Mouse (Mus musculus) spleen, postnatal 14 days (tissue): Measurements from ENCODE around the gene Hhipl2.
"Not testable (repeated sequence)": the region's sequence is repeated elsewhere in the genome, so short reads cannot be mapped to it uniquely, and the experiment has no call there.

ENCODE experiments used
- DNase-seq, 2 experiments: peaks; one replicate each; pipeline ENCODE4 v3.0.0; 2021 to 2022; ENCODE audit warnings: low spot score in 2 of 2

Gene Hhipl2

DNA sequence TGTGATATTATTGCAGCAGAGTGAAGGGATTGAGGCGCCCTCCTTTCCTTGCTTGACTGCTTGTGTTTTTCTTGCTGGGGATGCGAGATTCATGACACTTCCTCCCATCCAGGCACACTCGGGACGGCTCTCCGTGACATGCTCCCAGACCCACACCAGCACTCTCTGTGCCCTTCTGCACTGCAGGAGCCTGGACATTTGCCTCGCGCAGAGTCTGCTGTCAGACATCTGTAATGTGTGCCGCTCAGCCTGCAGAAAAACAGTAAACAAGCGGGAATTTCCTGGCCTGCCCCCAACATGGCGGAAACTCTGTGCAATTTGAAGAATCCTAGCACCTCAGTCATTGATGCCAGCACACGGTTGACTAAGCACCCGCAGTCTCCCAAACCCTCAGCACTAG is at the start of gene Hhipl2:
Gene Hhipl2 (plus strand): TSS at position 343 of the 400 bp plus-strand sequence.
- DNase-seq, result no peak

DNA sequence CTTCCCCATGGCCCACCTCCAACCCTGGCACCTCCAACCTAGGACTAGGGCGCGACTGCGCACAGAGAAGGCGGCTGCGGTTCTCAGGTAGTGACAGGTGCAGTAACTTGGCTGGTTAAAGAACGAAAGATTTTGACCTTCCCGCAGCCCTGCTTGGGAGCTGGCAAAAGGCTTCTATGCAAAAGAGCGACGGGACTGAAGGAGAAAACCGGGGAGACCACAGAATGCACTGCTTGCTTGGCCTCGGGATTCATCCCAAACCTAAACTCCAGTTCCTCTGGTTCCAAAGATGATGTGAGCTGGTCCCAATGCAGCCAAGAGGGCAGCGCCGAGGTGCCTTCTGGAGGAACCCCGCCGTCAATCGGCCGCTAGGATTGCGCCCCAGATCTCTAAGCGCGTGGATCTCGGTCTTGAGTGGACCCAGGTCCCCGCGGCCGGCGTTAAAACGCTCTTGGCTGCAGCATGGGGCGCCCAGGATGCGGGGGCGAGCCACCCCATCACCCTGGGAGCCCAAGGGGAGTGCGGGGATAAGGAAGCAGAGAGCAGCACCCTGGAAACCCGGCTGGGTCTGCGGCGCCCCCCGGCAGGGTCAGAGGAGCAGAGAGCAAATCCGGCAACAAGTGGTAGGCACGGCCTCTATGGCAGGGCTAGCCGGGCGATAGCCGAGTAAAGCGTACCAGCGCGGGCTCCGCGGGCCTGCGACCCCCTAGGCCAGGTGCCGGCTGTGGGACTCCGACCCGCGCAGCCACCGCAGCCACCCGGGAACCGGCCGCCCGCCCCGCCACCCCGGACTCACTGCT is 49.2 kb upstream of the Hhipl2 start:
- peak in 1 of 2 experiments; percentile 13 for DNase-seq

DNA sequence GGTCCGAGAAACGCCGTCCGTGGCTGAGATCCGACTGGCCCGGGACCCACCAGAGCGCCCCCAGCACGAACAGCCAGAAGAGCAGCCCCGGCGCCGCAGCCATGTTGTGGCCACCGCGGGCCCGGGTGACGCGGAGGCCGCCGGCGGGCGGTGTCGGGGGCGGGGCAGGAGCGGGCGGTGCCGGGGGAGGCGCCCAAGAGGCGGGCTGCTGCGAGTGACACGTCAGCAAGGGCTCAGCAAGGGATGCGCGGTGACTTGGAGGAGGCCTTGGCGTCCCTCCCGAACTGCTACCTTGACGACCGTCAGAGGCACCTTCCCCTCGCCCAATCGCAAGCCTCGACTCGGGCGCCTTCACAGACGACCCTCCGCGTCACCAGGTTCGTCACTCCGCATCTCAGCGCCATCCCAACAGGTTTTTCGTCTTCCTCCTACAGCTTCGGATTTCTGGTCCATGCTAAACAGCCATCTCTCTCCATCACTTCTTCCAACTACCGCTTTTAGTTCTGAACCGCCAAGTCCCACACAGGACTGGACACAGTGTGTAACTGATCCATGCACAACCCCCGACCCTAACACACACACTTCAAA is 48.5 kb upstream of the Hhipl2 start, which contains the start of gene Mia3:
Gene Mia3 (minus strand): TSS at position 127 of the 588 bp plus-strand sequence.
- peak; percentile 83 to 86 for DNase-seq

DNA sequence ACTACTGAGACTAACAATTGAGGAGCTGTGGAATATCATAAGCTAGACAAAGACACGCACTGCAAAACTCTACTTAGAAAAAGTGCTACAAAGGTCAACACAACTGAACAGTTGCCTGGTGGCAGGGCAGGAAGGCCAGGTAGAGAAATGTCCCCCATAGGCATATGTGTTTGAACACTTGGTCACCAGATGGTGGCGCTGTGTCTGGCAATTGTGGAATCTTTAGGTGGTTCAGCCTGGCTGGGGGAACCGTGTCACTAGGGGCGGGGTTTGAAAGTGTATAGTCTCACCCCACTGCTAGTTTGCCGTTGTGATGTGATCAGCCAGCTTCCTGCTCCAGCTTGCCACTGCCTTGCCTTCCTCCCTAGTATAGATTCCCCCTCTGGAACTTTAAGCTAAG is 43.3 kb upstream of the Hhipl2 start:
- DNase-seq, result no peak

DNA sequence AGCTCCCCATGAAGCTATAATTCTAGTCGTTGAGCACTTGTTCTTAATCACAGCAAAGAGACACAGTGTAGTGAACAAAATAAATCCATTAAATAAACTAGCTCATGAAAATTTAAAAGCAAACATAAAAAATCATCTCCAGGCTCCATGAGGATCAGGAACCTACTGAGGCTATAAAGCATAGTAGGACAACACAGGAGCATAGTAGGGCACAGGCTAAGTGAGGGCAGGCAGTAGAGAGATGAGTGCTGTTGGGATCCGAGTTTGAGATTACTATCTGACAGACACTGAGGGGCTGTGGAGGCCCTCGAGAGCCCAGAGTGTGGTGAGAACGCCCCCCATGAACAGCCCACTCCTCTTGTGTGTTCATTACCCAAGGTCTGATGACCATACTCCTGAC is 41.0 kb upstream of the Hhipl2 start:
- no peak for DNase-seq

DNA sequence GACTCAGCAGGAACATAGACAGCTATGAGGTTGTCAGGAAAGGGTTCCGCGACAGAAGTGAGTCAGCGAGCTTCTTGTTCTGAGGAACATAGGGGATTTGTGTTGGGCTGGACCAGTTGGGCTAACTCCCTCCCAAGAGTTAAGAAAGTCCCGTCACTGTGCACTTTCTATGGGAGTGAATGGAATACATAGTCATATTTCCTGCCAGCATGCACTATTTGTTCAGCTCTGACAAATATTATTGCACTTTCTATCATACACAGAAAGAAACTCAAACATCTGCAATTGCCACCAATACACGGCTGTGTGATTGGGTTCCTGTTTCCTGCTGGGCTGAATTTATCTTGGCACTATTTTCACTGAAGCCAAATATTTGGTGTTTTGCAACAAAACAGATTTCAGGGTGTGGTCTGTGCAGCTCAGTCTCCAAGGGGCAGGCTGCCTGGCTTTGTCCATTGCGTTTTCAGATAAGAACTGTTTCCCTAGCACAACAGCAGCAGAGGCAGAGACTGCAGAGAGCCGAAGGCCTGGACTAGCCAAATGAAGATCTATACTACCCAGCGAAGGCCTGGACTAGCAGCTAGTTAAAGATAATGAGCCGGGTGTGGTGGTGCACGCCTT is 39.6 kb upstream of the Hhipl2 start:
- no peak for DNase-seq

DNA sequence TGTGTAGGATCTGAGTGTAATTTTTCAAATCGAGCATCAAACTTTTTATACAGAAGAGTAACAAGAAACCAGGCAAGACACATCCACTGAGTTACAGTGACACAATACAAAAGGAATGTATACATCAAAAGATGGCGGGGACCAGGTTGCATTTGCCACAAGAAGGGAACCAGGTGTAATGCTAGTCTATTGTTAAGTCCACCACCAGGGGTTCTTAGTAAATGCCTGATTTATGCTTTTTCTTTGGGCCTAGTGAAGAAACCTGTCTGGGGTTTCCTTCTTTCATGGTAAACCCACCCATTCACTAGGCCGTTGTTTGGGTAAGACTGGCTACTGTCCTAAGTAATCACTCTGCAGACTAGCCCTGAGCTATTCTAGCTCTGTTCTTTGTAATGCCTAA is 38.6 kb upstream of the Hhipl2 start:
- DNase-seq, result not testable (repeated sequence)

DNA sequence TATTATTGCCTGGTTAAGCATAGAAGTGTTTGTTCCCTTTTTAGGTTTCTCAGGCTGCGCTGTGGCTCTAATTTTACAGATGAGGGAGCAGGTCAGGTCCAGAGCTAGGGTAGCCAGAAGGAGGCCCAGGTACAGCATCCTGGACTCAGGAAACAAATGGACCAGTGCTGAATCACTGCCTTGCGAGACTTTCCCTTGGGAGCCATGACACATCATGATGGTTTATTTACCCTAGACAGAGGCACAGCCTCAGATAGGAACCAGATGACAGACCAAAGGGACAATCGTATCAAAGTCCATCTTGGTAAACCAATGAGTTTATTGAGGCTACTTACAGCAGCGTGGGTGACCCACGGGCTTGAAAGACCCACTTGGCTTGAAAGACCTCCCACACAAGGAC is 36.2 kb upstream of the Hhipl2 start:
- no peak for DNase-seq

DNA sequence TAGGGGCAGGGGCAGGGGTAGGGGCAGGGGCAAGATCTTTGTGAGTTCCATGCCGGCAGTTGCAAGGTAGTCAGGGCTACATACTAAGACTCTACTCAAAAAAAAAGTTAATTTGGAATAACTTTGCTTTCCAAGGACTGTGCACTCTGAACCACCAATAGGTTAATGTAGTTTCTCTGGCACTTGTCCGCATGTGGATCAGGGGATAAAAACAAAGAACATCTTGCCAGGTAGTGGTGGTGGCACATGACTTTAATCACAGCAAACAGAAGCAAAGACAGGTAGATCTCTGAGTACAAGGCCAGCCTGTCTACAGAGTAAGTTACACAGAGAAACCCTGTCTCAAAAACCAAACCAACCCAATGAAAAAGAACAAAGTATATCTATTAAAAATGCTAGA is 35.4 kb upstream of the Hhipl2 start:
- DNase-seq, result no peak

DNA sequence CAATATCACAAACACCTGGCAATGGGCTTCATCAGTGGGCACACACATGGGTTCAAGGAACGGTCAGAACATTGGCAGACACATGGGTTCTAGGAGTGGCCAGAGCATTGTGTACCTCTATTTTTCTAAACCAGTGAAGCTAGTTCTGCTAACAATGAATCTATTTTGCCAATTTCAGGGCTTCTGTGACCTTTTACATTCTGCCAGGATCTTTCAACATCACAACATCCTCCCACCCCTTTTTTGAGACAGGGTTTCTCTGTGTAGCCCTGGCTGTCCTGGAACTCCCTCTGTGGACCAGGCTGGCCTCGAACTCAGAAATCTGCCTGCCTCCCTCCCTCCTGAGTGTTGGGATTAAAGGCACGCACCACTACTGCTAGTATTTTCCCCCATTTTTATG is 30.6 kb upstream of the Hhipl2 start:
- not testable (repeated sequence) for DNase-seq

DNA sequence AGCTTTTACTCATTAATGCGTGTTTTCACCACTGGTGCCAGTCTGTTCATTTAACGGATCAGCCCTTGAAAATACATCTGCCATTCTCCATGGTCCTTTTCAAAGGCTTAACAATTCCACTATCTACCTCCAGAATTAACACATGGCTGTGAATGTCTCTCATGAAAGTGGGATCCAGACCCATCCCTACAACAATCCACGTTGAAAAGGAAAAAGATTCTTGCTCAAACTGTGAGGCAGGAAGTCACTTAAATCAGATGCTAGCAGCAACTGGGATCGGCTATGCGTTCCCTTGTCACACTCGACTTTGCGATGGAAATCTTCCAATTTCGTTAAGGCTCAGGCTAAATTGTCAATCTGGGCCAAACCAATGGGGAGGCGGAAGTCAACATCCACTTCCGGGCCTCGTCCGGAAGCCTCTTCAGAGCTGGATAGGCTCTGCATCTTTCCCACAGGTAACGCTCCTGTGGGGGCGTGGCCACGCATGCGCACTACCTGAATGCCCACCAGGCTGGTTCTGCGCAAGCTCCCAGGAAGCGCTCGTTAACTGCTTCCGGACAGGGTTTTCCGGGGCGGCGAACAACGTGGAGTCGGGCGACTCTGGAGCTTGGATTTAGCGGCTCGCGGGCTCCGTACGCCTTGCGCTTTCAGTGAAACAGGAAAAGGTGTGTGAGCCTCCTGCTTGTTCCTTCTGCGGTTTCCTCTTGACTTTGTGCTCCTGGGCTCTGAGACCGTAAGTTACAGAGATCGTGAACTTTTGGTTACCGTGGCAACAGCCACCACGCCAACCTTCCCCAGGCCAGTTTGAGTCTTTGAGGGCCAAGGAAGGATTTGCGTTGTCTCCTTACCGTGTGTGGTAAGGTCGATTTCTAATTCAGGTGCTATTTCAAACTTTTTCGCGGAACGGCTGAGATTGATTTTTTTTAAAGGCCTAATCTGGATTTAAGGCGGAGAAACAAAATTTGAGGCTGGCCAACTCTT is 29.3 kb upstream of the Hhipl2 start, which contains the start of gene Taf1a:
Gene Taf1a (plus strand): TSS at position 556 of the 981 bp plus-strand sequence.
- peak; percentile 70 to 75 for DNase-seq

DNA sequence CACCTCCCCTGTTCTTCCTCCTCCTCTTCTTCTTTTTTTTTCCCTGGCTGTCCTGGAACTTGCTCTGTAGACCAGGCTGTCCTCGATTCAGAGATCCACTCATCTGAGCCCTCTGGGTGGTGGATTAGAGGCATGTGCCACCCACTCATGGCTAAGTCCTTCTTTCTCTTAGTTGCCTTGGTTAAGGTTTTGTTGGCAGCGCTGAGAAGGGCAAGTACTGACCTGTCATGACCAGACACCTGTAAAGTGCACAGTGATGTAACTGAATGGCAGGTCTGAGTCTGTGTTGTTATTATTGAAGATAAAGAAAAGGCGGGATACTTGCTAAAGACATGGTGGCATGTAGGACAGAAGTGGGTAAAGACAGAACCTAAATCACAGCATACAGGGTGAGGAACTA is 14.6 kb upstream of the Hhipl2 start:
- DNase-seq, result no peak

DNA sequence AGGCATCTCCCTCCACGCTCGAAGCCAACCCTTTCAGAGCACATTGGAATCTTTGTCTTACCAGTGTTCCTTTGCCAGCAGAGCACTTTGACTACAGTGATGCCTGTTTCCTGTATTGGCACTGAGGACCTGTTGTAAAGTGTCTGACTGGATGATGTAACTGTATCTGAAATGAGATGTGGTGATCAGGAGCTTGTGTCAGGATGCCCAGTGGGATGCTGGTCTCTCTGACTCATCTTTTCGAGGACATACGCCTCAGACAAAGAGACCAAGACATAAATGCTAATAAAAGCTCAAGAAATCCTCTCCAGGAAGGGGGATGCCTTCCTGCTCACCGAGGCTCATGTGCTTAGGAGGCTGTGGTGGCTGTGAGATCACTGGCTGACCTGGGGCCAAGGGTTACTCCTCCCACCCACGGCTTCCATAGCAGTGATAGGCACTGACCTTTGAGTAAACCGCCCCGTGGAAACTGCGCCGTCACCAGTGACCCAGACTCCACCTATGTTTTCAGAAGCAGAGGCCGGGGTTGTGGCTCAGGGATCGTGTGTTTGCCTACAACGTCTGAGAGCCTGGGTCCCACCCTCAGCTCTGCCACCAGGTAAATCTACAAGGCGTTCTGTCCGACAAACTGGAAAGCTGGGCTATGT is 3.8 kb upstream of the Hhipl2 start:
- DNase-seq, result no peak

DNA sequence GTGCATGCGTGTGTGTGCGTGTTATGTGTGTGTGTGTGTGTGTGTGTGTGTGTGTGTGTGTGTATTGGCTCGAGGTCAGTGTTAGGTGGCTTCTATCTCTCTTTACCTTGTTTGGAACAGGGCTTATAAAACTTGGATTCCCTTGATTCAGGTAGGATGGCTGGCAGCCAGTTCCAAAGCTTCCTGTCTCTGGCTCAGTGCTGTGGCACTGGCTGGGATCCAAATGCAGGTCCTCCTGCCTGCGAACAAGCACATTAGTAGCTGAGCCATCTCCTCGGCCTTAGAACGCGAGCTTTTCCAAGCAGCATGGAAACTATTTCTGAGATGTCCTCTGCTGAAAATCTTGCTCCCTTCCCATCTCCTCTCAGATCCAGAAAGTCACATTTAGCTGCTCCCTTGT is 1.7 kb downstream of the Hhipl2 start:
- no peak for DNase-seq

DNA sequence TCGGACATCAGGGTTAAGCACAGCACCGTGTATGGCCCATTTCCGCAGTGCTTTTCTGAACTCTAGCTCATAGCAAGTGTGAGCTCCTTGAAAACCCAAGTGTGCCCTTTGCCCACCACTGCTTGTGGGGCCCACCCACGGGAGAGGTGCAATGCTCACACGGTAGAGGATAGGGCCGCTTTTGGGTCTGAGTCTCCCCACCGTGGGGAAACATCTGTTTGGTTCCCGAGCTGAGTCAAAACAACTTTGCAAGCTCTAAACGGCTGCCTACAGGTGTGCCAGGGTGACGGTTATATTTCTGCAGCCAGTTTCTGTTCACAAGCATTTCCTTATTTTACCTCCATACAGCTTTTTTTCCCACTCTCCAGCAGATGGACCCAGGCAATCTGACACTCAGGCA is 2.3 kb downstream of the Hhipl2 start:
- no peak for DNase-seq

DNA sequence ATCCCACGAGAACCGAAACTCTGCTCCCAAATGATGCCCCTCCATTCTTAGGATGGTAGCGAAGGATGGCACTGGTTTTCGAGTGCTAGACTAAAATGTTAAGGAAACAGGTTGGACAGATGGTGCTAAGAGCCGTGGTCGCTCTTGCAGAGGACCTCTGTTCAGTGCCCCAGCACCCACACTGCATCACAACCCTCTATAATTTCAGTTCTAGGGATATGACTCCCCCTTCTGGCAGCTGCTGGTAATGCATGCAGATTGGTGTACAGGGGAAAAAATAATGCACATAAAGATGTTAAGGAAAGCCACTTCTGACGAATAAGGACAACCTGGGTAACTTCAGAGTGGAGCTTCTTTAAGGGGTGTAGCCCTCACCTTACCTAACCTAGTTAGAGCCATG is 6.1 kb downstream of the Hhipl2 start:
- DNase-seq, result no peak

DNA sequence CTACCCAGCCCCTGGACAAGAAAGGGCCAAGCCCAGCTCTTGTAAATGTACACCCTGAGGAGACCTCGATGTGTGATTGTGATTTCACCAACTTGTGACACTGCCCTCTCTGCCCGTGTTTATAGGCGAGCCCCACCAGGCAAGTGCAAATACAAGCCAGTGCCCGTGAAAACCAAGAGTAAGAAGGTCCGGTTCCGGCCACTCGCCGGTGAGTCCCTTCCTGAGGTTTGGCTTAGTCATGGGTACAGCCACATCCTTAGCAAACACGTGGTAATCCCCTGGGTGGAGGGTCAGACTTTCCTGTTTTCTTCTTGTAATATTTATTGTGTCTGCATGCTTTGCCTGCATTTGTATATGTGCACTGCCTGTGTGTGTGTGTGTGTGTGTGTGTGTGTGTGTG is 16.9 kb downstream of the Hhipl2 start:
- no peak for DNase-seq

DNA sequence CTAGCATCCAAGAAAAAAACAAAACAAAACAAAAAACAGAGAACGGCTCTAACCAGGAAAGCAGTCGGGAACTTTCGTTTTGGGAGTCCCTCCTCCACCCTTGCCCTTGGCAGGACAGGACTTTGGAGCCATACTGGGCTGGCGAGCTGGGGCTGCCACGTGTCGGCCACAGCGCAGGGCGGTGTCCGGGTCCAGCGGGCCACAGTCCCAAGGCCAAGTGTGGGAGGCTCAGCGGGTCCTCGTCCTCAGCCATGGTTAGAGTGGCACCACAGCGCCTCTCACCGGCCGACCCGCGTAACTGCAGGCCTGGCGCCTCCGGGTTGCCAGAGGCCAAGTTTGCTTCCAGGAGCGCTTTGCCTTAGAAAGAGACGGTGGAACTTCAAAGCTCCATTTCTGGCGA is 21.0 kb downstream of the Hhipl2 start:
- peak; percentile 16 to 45 for DNase-seq

DNA sequence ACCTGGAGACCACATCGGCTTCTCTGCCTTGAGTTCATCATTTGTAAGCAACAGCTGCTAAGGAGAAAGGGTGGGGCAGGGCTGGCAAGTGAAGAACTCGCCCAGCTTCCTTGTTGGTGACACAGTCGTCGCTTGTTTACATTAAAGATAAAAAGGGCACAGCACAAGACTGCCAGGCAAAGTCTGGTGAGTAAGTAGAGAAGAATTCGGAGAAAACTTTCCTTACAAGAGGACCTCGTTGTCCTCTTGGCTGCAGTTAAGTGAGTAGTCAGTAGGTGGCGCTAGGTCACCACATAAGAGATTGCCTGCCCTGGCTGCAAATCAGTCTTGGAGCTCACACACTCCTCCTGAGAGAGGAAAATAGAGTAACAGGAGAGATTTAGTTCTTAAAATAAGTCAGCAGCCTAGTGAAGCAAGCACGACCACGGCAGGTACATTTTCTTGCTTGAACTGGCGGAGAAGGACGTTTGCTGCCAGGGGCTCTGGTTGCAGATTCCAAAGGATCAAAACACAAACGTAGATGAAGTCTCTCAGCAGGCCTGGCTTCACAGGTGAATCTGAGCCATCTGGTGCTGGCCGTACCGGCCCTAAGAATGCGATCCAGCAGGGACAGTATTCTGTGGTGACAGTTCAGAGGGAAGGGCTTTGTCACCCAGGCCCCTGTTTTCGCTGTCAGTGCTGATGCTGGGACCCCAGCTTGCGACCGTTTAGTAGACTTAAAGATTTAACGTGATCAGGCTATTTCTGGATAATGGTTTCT is 24.2 kb downstream of the Hhipl2 start:
- DNase-seq, result peak; percentile 19 to 61

DNA sequence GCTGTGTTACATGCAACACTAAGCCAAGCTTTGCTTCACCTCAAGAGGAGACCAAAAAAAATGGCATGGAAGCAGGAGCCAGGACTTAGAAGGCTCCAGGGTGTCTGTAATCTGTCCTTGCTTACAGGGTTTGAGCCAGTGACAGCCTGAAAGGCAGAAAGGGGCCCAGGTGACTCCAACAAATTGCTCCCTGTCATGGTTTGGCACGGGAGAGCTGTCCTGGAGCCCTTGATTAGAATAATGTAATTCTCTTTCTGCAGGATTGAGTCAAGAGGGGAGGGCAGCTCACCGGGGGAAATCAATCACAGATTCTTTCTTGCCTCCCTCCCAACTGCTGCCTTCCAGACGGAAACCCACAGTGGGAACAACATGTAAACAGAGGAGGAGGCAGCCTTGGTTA is 35.1 kb downstream of the Hhipl2 start:
- no peak for DNase-seq
